Mouse (Mus musculus) cerebral cortex, adult 2 months (tissue): ENCODE data around the gene Snx7.

Experiments used
- WGBS: fragments of 180-500 bp; shearing (Covaris S2); methylation state at CpG from one replicate; pipeline ENCODE4 v1.1.7; 2018; 5-methylcytosine and 5-hydroxymethylcytosine counted together

The Snx7 gene

DNA sequence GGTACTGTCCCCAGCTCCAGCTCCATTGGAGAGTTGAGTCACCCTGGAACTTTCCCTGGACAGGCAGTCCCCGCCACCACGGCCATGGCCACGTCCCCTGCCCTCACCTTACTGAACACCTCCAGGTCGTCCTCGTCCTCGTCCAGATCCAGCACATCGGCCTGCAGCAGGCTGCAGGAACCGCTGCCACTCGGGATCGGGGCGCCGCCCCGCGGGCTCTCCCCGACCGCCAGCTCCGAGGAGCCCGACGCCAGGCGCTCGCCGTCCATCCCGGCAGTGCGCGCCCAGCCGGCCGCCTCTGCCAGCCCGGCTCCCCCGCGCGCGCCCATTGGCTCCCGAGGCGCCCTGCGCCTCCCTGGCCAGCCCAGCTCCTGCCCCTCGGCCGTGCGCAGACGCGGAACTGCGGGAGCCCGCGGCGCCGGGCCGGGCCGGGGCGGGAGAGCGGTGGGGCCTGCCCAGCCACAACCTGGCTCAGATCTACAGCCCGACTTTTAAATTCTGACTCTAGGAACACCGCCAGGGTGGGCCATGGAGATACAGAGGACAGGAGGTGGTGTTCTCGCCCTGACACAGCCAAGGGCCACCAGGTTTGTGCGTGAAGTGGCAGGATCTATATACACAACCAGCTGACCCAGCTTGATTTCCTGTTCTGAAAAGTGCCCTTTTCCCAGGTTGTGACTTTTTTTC lies at the start of gene Snx7:
Snx7 (minus strand) TSS at position 300 of the 687 bp plus-strand sequence.
- WGBS = under 1% methylated on average over 52 of the region's 53 CpGs

DNA sequence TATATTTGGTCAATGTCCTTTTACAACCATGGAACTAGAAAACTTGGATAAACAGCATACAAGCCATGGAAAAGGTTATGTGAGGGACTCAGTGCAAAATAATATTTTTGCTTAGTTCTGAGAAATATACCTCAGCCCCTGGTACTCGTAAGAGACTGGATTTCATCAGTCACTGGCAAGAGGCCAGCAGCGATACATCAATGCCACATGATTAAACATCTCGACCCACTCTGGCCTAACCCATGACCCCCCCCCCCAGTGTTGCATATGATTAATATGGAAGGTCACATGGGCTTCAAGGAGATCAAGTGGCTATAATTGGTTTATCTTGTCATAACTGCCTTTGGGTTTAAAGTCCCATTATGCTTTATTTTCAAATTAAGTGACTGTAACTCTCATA lies 46.7 kb upstream of the Snx7 start:
- WGBS = 78% methylated on average over 3 of the region's 3 CpGs

DNA sequence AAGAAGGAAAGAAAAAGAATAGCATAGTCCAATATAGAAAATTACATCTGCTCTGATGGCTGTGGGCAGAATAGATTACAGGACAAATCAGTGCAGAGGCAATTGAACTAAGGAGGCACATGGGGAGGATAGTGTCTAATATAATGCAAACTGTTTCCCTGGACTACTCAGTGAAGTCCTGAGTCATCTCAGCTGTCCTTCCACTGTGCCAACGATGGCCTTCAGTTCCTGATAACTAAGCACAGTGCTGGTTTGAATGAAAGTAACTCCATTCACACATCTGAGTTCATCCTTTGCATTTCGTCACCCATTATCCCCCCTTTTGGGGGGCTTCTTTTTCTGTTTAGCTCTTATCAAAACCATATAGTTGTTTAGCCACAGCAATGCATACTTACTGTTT lies 25.0 kb upstream of the Snx7 start:
- 58% methylated on average over 2 of the region's 2 CpGs for WGBS

DNA sequence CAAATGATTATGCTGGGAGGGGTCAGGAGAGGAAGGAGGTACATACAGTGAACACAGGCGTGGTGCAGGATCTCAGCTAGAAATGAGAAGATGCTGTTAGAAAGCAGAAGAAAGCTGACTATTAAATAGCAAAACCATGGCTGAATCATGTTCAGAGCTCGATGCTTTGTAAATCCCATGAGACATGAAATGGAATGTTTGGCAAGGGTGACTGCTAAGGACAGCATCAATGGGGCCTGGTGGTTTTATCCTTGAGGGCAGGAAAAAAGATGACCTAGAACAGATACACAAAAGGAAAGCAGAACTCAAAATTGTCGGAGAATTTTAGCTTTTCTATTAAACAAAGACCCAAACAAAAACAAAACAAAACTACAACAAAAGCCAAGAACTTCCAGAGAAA lies 6.7 kb upstream of the Snx7 start:
- 80% methylated on average over 3 of the region's 3 CpGs for WGBS

DNA sequence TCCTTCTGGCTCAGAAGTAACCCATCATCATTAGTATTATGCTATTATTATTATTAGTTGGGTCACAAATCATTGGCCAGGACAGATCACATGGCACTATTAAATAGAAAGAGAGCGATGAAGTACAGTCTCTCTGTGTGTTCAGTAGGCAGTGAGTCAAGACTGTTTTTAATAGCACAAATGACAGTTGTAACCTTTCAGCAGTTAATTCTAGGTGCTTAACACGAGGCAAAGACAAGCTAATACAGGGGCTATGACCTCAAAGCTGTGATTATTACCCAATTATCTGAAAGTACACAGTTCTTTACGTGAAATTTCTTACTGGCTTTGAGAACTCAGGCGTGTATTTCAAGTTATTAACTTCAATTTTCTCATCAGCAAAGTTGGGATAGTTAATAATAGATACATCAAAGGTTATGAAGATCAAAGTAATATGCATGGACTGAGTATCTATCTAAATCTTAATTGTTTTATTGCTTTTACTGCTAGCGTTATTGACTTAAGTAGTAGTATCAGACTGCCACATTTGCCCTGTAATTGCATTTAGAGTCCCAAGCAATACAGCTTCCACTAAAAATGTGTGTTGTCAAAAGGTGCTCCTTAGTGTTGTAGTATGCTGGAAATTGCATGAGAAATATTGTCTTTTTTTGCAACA lies 4.6 kb upstream of the Snx7 start:
- WGBS = 78% methylated on average over 5 of the region's 5 CpGs

DNA sequence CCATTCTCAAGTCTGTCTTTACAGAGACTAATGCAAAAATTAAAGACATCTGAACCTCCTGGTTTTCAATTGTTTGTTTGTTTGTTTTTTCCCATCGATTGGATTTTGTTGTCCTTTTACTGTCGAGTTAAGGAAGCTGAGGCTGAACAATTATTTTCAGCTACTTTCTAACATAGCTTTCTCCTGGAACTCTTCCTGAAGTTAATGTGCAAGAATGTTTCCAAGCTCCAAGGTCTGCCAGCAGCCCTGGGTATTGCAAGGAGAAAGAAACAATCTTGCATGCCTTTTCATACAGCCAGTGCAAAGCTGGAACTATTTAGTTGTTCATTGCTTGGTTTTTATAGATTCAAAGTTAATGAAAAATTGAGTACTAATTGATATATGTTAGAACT lies 584 bp upstream of the Snx7 start:
- 0% methylated on average over 2 of the region's 2 CpGs for WGBS

DNA sequence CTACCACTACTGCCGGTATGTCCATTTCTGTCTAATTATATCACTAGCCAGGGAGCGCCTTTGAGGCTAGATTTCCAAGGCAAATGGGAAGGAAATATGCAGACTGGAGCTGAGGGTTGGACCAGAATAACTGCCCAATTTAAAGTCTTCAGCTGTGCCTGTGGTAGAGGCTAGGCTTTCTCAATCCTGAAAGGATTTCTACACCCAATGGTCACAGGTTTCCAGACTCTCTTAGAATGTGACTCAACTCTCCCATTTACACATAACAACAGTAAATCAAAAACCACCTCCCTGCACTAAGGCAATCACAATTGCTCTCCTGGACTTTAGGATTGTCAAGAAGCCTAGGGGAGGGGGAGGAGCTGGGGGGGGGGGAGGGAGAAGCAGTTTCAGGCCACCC lies 645 bp downstream of the Snx7 start:
- WGBS = 23% methylated on average over 2 of the region's 2 CpGs

DNA sequence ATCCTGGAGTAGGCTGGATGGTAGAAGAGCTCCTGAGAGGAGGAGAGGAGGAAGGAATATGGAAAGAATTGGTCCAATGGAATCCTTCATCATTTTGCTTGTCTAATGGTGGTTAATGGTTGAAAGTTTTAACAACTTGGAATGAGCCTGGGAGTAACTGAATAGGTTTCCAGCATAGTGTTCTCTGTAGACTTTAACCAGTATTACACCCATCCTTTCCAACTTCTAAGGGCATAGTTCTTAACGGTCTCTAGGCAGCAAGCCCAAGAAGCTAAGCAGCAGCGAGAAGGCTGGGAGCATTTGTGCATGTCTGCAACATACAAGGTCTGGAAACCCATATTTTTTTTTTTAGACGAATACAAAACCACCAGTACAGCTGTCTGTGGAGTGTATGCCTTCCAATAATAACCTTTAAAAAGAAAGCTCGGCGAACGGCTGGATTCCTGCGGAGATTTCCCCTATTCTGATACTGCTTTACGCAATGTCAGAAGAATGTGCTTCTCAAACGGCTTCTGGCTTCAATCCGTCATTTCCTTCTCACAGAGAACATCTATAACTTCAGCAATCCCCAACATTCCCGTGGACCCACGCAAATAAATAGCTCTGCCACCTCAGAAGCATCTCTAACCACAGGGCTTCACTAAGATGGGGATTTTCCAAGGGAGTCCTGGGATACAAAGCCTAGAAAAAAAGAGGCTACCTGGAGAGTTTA lies 1.9 kb downstream of the Snx7 start:
- 32% methylated on average over 12 of the region's 12 CpGs for WGBS

DNA sequence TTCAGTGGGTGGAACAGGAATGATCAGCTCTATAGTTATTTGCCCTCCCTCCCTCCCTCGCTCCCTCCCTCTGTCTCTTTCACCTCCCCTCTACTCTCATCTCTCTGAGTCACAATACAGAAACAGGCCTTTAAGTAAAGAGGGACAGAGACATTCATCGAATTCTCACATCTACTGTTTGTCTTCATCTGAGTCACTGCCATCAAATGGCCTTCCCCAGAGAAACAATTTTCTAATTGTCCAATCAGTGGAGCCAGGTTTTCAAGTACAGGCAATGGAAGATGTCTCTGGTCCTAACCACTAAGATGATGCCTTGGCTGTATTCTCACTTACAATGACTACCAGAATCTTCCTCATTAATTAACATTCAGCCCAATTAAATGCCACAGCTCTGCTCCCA lies 5.8 kb downstream of the Snx7 start:
- WGBS = 41% methylated on average over 2 of the region's 2 CpGs

DNA sequence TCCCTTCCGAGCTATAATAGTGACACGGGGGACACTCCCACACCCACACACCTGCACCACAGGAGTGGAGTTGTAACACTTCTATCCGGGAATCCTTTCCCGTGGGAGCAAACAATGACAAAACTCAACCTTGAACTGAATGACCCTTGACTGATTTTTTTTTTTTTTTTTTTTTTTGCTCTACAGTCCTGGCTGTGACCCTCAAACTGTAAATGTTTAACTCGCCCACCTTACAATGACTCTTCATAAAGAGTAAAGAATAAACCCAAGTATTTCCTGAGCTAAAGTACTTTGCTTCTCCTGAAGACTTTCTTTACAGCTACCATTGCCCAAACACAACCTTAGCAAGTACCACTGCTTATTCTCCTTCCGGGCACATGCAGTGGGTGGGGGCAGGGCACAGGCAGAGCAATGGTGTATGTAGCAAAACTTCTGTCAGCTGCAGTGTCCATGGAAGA lies 6.7 kb downstream of the Snx7 start:
- WGBS = 74% methylated on average over 6 of the region's 6 CpGs

DNA sequence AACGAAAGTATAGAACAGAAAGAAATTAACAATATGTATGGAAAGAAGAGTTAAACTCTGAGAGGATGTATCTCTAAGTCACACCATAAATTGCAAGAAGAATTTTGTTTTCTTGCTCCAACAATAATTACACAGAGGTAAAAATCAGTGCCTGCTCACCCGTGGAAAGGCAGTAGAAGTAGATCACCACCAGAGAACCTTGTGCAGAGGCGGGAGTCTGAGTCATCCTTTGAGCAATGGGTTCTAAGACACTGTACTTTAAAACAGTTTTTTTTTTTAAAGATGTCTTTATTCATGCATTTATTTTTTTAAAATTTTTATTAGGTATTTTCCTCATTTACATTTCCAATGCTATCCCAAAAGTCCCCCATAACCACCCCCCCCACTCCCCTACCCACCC lies 9.7 kb downstream of the Snx7 start:
- WGBS = 66% methylated on average over 3 of the region's 3 CpGs

DNA sequence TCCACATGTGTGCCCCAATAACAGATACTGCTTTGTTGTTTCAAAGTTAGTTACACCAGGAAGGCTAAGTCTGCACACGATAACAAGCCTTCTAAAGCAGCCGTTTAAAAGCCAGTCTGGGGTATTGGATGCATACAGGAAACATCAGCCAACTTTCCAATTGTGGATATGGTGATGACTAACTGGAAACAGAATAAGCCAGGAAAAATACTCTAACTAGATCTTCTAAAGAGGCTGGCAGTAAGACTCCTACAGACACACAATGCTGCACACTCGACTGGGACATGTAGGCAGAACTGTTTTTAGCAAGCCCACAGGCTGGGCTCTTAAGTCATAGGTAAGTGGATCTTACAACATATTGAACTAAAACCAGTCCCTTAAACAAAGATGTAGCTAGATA lies 15.0 kb downstream of the Snx7 start:
- 19% methylated on average over 3 of the region's 3 CpGs for WGBS

DNA sequence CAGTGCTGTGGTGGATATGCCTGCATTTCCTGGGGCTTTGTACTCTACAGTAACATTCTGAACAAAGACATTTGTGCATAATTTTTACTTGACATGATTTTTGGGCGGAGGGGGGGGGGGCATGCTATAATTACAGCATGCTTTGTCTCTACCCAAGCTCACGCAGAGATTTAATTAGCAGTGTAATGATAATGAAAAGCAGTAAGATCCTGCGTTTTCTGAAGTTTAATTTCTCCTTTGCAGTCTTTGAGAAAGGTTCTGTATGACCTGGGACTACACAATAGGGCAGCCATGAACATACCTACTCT lies 16.7 kb downstream of the Snx7 start:
- WGBS = 51% methylated on average over 3 of the region's 3 CpGs

DNA sequence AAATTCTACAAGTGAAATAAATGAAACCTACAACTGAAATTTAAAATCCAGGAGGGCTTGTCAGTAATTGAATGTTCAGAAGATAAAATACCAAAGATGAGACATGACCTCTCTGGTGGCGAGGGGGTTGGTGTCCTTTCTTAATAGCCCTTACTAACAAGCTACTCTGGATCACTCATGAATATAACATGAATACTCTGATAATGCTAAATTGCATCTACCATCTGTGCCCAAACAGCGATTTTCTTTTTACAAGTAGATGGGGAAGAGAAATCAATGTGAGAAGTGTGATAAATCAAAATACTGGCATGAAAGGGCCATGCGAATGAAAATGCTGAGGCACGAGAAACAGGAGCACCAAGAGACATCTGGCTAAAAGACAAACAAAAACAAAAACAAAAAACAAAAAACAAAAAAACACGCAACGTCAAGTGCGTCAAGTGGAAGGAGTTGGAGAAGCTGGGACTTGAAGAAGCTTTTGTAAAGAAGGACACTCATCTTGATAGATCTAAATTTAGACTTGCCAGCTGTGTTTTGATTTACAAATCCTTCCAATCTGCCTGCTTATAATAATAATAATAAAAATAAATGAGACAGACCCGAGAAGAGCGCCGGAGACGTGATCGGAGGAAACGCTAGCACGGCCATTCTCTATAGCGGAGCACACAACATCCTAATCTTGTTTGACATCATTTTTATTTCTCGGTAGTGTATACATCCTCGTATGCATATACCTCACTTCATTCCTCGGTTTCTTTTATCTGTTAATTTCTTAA lies 17.3 kb downstream of the Snx7 start:
- 70% methylated on average over 18 of the region's 18 CpGs for WGBS

DNA sequence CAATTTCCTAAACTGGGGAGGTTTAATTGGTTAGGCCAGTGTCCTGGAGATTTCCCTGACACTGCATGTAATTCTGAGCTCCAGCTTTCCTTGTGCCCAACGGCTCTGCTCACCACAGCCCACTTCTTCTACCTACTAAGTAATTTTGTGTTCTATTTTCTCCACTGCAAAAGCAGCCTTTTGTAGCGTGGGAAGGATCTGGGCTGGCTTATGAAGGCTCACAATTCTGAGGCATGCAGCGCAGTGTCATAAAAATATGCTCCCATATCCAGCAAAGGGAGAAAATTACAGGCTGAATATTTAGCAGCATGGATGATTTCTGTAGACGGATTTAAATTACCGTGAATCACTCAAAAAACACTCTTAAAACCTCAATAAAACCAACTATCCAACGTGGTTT lies 19.9 kb downstream of the Snx7 start:
- 48% methylated on average over 6 of the region's 6 CpGs for WGBS

DNA sequence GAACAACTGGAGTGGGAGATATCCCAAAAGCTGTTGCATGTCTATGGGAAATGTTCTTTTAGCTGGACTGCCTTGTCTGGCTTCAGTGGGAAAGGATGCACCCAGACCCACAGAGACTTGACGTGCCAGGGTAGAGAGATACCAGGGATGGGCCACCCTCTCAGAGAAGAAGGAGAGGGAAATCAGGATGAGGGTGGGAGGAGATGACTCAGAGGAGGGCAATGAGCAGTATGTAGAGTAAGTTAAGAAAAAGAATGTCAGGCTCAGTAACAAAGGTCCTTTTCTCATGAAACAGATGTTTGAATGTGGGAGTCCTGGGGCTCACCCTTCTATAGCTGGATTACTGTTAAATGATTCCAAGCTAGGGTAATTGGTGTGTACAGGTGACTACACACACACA lies 26.1 kb downstream of the Snx7 start:
- 47% methylated on average over 1 of the region's 1 CpGs for WGBS

DNA sequence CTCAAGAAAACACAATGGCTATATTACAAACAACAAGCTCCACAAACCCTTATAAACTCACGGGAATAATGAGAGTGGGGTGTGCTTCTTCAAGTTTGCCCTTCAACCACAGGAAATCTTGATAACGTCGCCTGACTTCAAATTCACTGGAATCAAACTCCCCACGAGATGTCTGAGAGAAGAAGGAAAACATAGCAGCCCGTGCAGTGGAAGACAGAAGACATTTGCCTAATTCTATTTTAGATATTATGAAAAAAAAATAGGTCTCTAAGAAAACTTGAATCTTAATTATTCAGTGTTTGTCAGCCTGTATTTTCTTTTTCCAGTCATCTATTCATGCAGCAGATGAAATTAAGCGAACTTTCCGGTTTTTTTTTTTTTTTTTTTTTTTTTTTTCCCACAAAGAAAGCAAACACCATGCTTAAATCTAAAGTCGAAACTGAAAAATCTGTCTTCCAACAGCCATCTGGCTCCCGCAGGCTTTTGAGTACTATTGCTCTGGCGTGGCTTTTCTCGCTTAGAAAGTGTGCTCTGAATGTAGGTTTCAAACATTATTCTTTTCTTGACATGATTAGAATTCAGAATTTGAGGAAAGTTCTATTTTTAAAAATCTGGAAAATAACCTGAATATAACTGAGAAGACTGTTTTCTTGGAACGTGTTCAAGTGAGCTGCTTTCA lies 28.7 kb downstream of the Snx7 start:
- WGBS = 27% methylated on average over 12 of the region's 12 CpGs

DNA sequence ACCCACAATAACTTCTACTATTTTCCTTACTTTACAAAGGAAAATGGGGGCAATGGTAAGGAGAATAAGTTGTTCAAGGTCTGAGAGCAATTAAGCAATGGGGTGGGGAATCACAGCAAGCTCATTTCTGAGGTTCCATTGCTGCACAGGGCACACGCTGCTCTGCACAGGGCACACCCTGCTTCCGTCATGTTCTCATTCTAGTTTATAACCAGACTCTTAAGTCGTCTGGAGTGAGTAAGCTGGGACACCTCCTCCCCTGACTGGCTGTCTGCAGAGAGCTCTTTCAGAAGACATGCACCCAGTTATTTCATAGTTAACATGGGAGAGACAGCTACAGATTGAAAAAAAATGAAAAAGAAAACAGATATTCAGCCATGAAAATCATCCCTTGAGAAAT lies 30.7 kb downstream of the Snx7 start:
- whole genome bisulfite sequencing = 50% methylated on average over 3 of the region's 3 CpGs

DNA sequence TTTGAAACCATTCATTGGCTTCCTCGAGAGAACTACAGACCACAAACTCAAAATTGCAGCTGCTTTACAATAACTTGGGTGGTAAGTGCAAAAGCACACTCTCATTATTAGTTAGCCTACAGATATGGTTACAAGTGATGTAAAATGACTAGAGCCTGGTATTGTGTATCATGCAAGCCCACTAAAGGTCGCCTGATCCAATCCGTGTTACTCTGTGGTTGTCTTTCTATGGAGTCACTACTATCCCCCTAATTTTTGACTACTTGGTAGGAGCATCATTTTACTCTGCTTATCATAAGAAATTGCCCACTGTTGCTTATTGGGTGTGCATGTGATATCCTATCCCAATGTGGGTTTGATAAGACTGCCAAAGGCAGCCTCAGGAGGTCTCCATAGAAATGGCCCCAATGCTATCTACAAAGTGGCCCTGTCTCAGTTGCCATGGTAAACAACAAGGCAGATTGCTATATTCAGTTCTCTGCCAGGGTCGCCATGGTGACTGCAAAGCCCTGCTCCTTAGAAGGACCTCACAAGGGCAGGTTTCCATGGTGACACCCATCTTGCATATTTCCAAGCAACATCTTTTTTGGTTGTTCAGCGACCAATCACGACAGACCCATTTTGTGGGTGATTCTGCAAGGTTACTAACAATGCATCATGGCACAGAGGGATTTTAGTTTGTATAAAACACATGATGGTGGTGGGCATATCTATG lies 42.1 kb downstream of the Snx7 start:
- WGBS = 52% methylated on average over 6 of the region's 6 CpGs

DNA sequence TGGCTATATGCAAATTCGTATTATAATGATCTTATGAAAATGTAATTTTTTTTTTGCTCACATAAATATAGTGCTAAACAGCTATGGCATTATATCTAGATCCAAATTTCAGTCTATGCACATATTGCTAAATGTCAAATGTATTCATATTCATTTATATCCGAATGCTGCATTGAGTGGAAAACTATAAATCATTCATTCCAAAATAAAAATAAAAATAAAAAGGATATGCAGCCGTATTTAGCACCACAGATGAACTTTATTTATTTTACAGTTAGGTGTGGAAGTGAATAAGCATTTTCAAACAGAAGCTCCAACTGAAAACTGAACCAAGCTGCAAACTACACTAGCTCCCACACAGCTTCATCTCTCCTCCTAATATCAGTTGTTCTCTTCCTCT lies 45.5 kb downstream of the Snx7 start:
- 51% methylated on average over 3 of the region's 3 CpGs for WGBS

DNA sequence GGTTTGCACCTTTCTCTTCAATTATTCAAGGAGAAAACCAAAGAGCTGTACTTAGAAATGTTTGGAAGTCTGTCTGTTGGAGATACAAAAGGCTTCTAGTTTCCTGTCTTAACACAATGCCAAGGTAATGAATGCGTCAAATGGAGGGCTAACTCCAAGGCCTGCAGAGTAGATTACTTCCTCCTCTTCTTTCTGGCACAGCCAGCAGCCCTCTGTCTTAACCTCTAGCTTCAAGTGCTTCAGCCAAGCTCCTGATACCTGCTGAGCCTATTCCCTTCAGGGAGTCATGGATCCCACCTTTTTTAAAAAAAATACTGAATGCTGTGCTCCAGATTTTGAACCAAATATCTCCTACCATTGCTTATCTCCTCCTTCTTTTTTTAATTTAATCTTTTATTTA lies 51.1 kb downstream of the Snx7 start:
- 97% methylated on average over 1 of the region's 1 CpGs for WGBS
